Mouse (Mus musculus) left cerebral cortex, postnatal 25 days (tissue): ENCODE measurements at regions not wholly inside any gene's neighbourhood (a gene's known extent, or its start where the extent isn't known, plus 50 kb on each side); places are given as distances from the start of the nearest gene placed in this dataset.
"Not testable (repeated sequence)": the region's sequence is repeated elsewhere in the genome, so short reads cannot be mapped to it uniquely, and the experiment has no call there.

Experiments used
- DNase-seq, 2 experiments: peaks; one replicate each; pipeline ENCODE4 v3.0.0; 2022; ENCODE audit warnings: low spot score in 2 of 2, mixed read lengths in 1 of 2
- intact Hi-C: fragments of 180-260 bp; cut with DNase I; formaldehyde crosslinking; loops from one replicate; pipeline ENCODE4 v1.15.1; 2025

DNA sequence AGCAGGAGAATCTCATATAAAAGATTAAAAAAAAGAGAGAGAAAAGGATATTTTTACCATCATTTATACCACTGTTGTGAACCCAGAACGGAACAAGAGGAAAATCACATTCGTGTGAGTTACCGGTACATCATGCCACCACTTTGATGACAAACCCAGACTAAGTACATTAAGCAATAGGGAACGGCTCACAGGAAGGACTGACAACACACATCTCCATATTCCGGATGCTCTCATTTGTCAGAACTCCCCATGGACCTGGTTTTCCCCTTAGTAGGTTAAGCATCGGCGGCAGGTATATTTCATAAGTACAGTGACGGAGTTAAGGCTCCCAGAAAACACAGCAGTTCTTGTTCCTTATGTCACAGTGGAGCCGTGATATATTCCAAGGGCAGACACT, 170.8 kb upstream of the Mon1b start:
- DNase-seq: no peak
- intact Hi-C loops: no loop called here

- DNase-seq: peak; percentile 6 to 53
- intact Hi-C loops: no loop called here
Observed at GRCm38 (mm10) chr8:113465156-113465555, 170.2 kb upstream of the Mon1b start.

DNA sequence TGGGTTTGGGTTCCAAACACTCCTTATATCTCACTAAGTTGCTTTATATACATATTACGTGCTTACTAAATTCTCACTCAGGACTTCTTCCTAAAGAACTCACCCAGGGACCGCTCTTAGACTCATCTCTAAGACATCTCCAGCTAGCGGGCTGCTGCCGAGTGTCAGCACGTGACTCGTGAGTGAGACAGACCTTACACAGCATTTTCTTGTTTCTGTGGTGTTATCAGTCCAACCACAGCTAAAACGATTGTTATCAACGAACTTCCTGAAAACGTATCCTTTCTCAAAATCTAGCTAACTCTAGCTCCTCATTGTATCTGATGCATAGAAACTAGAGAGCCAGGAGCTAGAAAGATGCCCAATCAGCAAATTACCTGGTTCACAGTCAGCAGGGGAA, 168.7 kb upstream of the Mon1b start:
- intact Hi-C loops: no loop called here
- no peak for DNase-seq

- no peak for DNase-seq
- intact Hi-C loops: loop anchor here (5.0 kb wide), 1 partner anchor 1442 kb away; no protein-coding TSS in a partner anchor
Observed at GRCm38 (mm10) chr8:113489436-113490107, 145.8 kb upstream of the Mon1b start.

DNA sequence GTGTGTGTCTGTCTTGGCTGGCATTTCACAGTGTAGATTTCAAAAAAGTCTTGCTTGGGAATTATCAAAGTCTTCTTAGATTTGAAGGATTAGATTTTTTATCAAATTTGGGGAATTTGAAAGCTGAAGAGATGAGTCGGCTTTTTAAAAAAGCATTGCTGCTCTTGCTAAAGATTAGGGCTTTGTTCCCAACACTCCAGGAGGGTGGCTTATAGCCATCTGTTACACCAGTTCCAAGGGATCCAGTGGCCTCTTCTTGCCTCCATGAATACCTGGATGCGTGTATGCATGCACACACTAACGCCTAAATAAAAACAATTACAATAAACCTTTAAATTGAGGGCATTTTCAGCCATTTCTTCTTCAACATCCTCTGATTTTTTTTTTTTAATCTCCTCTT, 144.5 kb upstream of the Mon1b start:
- no peak for DNase-seq
- intact Hi-C loops: no loop called here

DNA sequence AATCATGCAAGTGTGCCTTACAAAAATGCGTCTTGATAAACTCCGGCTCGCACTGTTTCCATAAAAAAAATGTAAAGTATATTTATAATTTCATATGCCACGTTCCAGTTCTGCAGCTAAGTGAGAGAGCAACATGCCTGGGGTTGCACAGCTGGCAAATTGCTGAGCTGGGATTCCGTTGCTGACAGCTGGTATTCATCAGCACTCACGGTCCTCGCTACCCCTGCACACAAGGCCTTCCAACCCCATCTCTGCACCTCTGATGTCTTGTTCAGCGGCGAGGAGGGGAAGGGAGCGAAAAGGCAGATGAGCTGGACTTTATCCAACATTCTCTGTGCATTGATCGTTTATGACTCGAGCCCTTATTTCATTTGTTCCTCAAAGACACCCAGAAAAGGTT, 138.5 kb upstream of the Mon1b start:
- intact Hi-C loops: no loop called here
- peak in 1 of 2 experiments; percentile 9 for DNase-seq

- intact Hi-C loops: no loop called here
- no peak for DNase-seq
Observed at GRCm38 (mm10) chr8:113502671-113503070, 132.7 kb upstream of the Mon1b start.

- DNase-seq: no peak
- intact Hi-C loops: no loop called here
Observed at GRCm38 (mm10) chr8:113512856-113513255, 122.5 kb upstream of the Mon1b start.

DNA sequence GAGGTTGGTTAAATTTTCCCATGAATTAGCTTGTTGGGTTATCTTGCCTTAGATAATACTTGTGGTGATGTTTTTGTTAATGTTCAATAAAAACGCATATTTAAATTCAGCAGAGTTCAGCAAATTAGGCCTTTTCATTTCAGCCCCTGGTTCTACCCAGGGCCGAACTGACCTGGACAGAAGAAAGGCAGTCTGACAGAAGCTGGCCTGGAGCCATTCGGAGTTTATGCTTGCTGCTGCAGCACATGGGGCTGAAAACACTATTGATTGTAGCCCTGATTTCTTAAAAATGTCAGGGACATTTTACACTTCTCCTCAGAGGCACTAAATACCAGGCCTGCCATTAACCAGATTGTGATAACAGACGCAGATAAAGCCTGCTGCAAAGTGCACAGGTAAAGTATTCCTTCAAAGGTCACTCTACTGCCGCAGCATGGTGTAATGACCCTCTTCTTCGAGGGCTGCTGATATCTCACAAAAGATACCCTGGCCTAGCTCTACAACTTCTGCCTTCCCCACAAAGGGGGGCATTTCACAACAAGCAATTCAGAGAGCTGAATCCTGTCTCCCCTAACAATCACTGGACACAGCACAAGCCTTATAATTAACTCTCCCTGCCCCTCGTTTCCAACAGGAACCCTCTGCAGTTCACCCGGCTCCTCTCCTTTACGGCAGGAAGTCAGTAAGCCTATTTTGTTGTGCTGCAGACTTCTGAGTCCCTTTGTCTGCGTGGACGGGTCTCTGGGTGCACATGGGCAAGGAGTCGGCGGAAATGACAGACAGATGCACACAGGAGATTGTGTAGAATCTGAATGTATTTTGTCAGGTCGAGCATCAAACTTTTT, 121.3 kb upstream of the Mon1b start:
- DNase-seq: no peak
- intact Hi-C loops: no loop called here

DNA sequence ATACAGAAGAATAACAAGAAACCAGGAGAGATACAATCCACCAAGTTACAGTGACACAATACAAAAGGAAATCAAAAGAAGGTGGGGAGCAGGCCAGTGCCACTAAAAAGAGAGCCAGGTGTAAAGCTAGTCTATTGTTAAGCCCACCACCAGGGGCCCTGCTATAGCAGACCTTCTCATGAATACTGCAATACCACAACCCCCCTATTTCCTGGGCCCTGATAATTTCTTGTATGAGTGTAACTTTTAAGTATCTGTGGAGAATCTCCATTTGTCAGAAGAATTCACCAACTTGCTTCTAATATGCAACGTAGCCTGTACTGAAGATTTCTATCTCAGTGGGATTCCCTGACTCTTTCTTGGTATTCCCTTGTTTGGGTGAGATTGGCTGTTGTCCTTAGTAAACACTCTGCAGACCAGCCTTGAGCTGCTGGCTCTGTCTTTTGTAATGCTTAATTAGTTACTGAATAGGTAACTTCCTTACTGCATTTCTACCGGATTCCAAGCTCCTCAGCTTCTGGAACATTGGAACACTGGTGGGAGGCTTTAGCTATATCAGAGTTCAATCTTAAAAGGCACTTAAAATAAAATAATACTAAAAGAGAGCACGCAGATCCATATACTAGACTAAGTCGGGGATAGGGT, 120.5 kb upstream of the Mon1b start:
- intact Hi-C loops, DNase-seq: not testable (repeated sequence)

DNA sequence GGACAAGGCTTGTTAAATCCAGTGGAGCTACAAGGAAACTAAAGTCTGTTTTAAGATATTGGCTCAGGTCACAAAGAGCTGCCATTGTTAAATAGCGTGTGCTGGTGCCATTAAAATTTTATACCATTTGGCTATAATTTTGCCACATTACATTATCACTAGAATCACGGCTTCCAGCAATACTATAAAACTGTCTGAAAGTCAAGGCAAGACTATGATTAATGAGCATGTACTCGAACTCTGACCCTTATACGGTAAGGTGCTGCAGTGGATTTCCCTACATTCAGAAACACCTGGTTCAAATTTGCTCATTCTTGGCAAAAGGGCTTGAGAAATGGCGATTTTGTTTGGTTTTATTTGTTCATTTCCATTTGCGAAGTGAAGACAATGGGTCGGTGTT, 119.2 kb upstream of the Mon1b start:
- intact Hi-C loops: no loop called here
- DNase-seq: no peak

DNA sequence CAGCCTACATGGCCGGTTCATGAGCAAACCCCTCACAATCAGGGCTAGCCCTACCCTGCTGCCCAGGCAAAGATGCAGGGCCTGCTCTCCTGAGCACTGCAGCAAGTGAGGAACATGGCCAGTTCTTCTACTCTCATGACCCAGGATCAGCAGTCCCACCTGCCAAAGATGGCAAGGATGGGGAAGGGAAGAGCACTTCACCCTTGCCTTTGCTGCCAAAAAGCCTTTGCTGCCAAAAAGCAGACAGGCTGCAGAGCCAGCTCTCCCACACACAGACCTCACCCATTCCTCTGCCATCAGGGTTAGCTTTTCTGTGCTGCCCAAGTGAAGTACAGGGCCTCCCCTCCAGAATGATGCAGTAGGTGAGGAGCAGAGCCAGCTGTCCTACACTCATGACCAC, 117.5 kb upstream of the Mon1b start:
- DNase-seq: no peak
- intact Hi-C loops: no loop called here

- no peak for DNase-seq
- intact Hi-C loops: no loop called here
Observed at GRCm38 (mm10) chr8:113523561-113523960, 111.8 kb upstream of the Mon1b start.

DNA sequence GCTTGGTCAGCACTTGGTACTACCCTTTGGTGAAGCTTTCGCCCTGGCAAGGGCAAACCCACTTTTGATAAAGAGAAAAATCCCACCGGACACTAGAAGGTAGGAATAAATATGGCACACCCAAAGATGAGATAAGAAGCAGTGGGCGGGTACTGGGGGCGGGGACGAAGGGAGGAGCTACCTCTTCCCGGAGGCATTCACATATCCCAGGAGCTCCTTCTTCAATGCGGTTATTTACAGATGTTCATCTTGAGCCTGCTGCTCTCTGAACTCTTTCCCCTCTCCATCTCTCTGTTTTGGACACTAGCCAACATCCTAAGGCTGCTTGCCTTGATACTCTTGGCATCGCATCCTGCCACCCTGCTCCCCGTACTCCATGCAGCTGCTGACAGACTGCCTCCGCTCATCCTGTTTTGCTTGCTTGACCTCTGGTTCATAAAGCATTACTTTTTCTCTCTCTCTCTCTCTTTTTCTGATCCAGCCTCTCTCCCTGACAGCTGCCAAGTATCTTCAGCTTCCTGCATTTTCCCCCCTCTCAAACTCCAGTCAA, 104.2 kb upstream of the Mon1b start:
- intact Hi-C loops: no loop called here
- DNase-seq: no peak

GRCm38 (mm10) chr8:113532881-113533280, 102.5 kb upstream of the Mon1b start:
- intact Hi-C loops: no loop called here
- DNase-seq: no peak

GRCm38 (mm10) chr8:113541437-113541836, 94.0 kb upstream of the Mon1b start:
- no peak for DNase-seq
- intact Hi-C loops: no loop called here

- DNase-seq: no peak
- intact Hi-C loops: no loop called here
Observed at GRCm38 (mm10) chr8:113542082-113542481, 93.3 kb upstream of the Mon1b start.

DNA sequence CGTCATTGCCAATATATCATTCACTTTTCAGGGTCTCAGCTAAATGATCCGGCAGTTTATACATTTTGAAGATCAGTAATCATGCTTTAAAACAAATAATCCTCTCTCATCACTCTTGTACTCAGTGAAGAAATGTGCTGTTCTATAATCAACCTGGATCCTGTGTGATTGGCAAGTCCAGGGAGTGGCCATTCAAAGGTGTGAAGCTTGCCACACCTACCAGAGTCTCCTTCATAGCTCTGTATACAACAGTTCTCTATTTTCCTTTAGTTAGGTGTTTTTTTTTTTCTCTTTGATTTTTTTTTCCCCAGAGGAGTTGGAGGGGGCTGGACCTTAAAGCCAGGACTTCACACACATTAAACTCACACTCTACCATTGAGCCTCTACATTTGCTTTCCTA, 92.7 kb upstream of the Mon1b start:
- no peak for DNase-seq
- intact Hi-C loops: no loop called here

- DNase-seq: no peak
Observed at GRCm38 (mm10) chr8:113549200-113549599, 86.2 kb upstream of the Mon1b start.

DNA sequence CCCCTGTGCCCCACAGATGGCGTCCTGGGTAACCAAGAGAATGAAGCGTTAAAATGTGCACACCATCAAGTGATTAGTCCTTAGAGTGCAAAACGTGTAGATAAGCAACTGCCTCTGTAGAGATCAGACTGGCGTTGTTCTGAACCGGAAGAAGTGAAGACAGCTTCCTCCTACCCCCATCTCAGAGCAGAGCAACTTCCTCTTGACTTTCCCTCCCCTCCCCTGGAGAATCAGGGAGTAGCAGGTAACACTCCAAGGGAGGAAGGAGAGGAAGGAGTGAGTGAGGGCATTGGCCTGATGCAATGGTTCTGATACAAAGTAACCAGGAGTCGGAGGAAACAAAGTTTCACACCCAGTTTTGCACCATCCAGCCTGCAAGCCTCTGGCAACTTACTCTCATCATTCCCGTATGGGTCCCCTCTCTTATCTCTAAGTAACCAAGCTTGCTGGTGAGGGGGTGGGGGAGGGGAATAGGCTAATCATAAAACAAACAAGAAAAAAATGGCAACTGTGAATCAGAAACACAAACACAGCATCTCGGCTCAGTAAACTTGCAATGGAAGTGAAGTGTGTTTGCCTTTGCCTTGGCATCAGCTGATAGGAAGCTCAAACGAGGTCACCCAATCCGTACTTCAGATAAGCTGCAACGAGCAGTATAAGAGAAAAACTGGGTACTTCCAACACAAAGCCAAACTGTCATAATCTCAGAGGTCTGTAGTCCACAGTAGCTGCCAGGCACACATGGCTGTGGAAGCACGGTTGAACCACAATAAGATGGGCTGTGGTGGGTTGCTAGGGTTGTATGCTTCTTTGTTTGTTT, 83.7 kb upstream of the Mon1b start:
- DNase-seq: no peak
- intact Hi-C loops: no loop called here

More at GRCm38 (mm10) chr8:113549200-113549599, 86.2 kb upstream of the Mon1b start:
- intact Hi-C loops: no loop called here
